Mouse (Mus musculus): ENCODE data around the gene Atp5j.

The Atp5j gene

GRCm38 (mm10) chr16:84807874-84808273, 27.6 kb downstream of the Atp5j start:
- no peak for DNase-seq (ENCODE audit: low read depth, low spot score)

GRCm38 (mm10) chr16:84806175-84806574, 29.2 kb downstream of the Atp5j start:
- DNase-seq (ENCODE audit: low read depth, low spot score): no peak

GRCm38 (mm10) chr16:84804866-84805265, 30.6 kb downstream of the Atp5j start:
- no peak for DNase-seq (ENCODE audit: low read depth, low spot score)

GRCm38 (mm10) chr16:84802217-84802616, 33.2 kb downstream of the Atp5j start:
- no peak for DNase-seq (ENCODE audit: low read depth, low spot score)

GRCm38 (mm10) chr16:84800038-84800437, 35.4 kb downstream of the Atp5j start:
- no peak for DNase-seq (ENCODE audit: low read depth, low spot score)

- no peak for DNase-seq (ENCODE audit: low read depth, low spot score)
Measured at GRCm38 (mm10) chr16:84796678-84797077, 38.7 kb downstream of the Atp5j start.

- no peak for DNase-seq (ENCODE audit: low read depth, low spot score)
Measured at GRCm38 (mm10) chr16:84795337-84795736, 40.1 kb downstream of the Atp5j start.

- DNase-seq (ENCODE audit: low read depth, low spot score): no peak
Measured at GRCm38 (mm10) chr16:84793401-84793800, 42.0 kb downstream of the Atp5j start.

GRCm38 (mm10) chr16:84790595-84791165, 44.7 kb downstream of the Atp5j start:
- no peak for DNase-seq (ENCODE audit: low read depth, low spot score)

GRCm38 (mm10) chr16:84784966-84785365, 50.5 kb downstream of the Atp5j start:
- no peak for DNase-seq (ENCODE audit: low read depth, low spot score)

GRCm38 (mm10) chr16:84783279-84783678, 52.1 kb downstream of the Atp5j start:
- DNase-seq (ENCODE audit: low read depth, low spot score): no peak

GRCm38 (mm10) chr16:84779718-84780117, 55.7 kb downstream of the Atp5j start:
- DNase-seq (ENCODE audit: low read depth, low spot score): no peak

- DNase-seq (ENCODE audit: low read depth, low spot score): no peak
Measured at GRCm38 (mm10) chr16:84778861-84779630, 56.4 kb downstream of the Atp5j start.

GRCm38 (mm10) chr16:84778431-84778830, 57.0 kb downstream of the Atp5j start:
- no peak for DNase-seq (ENCODE audit: low read depth, low spot score)
